Mouse (Mus musculus): ENCODE measurements around the gene Unc93a. TPM values are rescaled to one million over a fixed set of nuclear protein-coding genes. Genes with fewer than 3 reads are reported as not detected.
A peak's percentile ranks its signal among the peaks of the same experiment; 100 is the strongest.
"Not testable (repeated sequence)": the region's sequence is repeated elsewhere in the genome, so short reads cannot be mapped to it uniquely, and the experiment has no call there.

The Unc93a gene
- not detected in 2 replicates for polyA plus RNA-seq (2016; fragmentation: Nextera tagmentation; extraction: Ambion mirVana)

DNA sequence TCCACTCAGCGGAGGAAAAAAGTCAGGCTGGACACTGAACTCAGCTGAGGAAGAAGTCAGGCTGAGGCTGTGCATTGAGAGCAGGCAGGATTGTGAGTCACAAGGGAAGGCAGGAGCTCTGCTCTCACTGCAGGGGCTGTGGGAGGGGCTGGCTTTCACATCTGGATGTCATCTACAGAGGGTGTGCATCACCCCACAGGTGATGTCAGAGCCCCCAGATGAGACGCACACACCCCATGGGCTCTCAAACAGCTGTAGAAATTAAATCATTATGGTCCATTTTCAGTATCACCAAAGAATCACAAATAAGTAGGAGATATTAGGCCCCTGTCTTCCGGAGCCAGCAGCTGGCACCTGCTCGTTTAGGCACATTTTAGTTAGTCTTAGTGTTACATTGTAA is at the start of gene Unc93a:
Unc93a (minus strand) TSS at position 101 of the 400 bp plus-strand sequence.
- H3K4me2 ChIP-seq (replicated peaks); H3K9ac ChIP-seq; H3K4me3 ChIP-seq; H3K9me3 ChIP-seq (replicated peaks); H3K4me1 ChIP-seq; H3K27ac ChIP-seq; ATAC-seq (ENCODE audit: low FRiP score); H3K27me3 ChIP-seq; H3K36me3 ChIP-seq: not testable (repeated sequence)
- 79% methylated on average over 3 of the region's 4 CpGs for WGBS

GRCm38 (mm10) chr17:13180491-13180890 is 48.9 kb upstream of the Unc93a start:
- H3K9me3 ChIP-seq (replicated peaks) = peaks cover 44% of the 10 kb centered on the region
- H3K9ac ChIP-seq; H3K4me1 ChIP-seq; H3K27me3 ChIP-seq; H3K27ac ChIP-seq; ATAC-seq (ENCODE audit: low FRiP score); H3K36me3 ChIP-seq; H3K4me3 ChIP-seq; H3K4me2 ChIP-seq (replicated peaks): not testable (repeated sequence)
- WGBS = 93% methylated on average over 5 of the region's 5 CpGs

DNA sequence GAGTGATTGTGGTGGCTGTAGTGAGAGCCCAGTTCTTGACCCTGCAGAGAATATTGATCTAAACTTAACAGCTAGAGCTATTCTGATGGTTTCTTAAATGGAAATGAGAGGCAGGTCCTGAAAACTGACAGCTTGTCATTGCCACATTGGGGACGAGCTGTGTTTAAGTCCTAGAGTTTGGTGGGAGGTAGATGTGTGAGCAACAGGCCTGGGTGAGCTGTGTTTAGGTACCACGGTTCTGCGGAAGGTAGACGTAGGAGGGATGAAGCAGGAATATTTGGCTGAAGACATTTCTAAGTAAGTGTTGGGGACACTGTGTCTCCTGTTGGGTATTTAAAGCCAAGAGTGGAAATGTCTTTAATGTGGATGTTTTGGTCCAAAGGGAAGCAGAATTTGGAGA is 47.4 kb upstream of the Unc93a start:
- 88% methylated on average over 4 of the region's 4 CpGs for WGBS
- ATAC-seq (ENCODE audit: low FRiP score); H3K4me3 ChIP-seq; H3K27me3 ChIP-seq; H3K4me2 ChIP-seq (replicated peaks); H3K9ac ChIP-seq; H3K4me1 ChIP-seq; H3K36me3 ChIP-seq; H3K27ac ChIP-seq: not testable (repeated sequence)
- peaks cover 37% of the 10 kb centered on the region for H3K9me3 ChIP-seq (replicated peaks)

GRCm38 (mm10) chr17:13177796-13178195 is 46.2 kb upstream of the Unc93a start:
- ATAC-seq (ENCODE audit: low FRiP score) = 0 out of 2 replicates have a peak, but pooled peaks have one; percentile 26
- peaks cover 29% of the 10 kb centered on the region for H3K9me3 ChIP-seq (replicated peaks)
- WGBS = 59% methylated on average over 1 of the region's 1 CpGs

GRCm38 (mm10) chr17:13175609-13176008 is 44.0 kb upstream of the Unc93a start:
- H3K4me2 ChIP-seq (replicated peaks); H3K9me3 ChIP-seq (replicated peaks); H3K36me3 ChIP-seq; H3K27me3 ChIP-seq; H3K4me3 ChIP-seq; H3K9ac ChIP-seq; H3K27ac ChIP-seq; H3K4me1 ChIP-seq: not testable (repeated sequence)
- 56% methylated on average over 1 of the region's 1 CpGs for WGBS
- ATAC-seq (ENCODE audit: low FRiP score) = 0 out of 2 replicates have a peak, but pooled peaks have one; percentile 62

More at GRCm38 (mm10) chr17:13177796-13178195, 46.2 kb upstream of the Unc93a start:
- not testable (repeated sequence) for H3K9ac ChIP-seq; H3K27ac ChIP-seq; H3K4me2 ChIP-seq (replicated peaks); H3K4me1 ChIP-seq; H3K4me3 ChIP-seq; H3K27me3 ChIP-seq; H3K36me3 ChIP-seq

DNA sequence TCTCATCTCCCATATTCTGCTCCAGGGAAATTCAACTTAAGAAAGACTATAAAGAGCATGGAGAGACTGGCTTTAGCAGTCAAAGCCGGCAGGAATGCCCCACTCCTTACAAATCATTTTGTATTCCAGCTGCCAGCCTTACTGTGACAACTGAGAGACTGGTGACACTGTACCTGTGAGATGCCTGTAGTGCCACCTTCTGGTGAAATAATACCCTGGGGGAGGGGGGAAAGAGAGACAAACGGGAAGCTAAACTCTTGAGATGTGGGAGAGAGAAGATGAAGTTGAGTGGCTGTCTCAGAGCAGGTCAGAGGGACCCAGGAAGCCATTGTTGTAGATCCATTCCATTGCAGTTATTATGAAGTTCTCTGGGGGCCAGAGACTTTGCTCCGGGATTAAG is 42.4 kb upstream of the Unc93a start:
- H3K4me3 ChIP-seq; H3K36me3 ChIP-seq; H3K27me3 ChIP-seq; H3K27ac ChIP-seq; H3K9me3 ChIP-seq (replicated peaks); H3K4me1 ChIP-seq; H3K9ac ChIP-seq; H3K4me2 ChIP-seq (replicated peaks); ATAC-seq (ENCODE audit: low FRiP score): not testable (repeated sequence)
- 50% methylated on average over 2 of the region's 3 CpGs for WGBS

DNA sequence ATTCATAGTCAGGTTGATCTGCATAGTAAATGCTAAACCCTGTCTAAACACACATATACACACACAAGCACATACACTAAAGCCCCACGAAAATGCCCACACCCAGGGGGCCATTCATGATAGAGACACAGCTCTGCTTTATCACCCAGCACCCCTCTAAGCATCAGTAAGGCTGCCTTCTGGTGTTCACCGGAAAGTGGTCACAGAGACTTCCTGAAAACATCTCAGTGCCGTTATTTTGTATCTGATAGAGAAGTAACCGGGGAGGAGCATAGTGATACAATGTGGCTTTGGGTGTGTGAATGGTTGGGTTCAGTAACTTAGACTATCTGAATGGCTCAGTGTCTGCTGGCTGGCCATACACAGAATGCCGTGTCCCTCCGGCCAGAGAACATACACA is 42.0 kb upstream of the Unc93a start:
- H3K4me2 ChIP-seq (replicated peaks); H3K9ac ChIP-seq; H3K9me3 ChIP-seq (replicated peaks); H3K27me3 ChIP-seq; ATAC-seq (ENCODE audit: low FRiP score); H3K4me3 ChIP-seq; H3K36me3 ChIP-seq; H3K4me1 ChIP-seq; H3K27ac ChIP-seq: not testable (repeated sequence)
- 87% methylated on average over 6 of the region's 6 CpGs for WGBS

GRCm38 (mm10) chr17:13146128-13146527 is 14.5 kb upstream of the Unc93a start:
- not testable (repeated sequence) for H3K36me3 ChIP-seq; H3K4me2 ChIP-seq (replicated peaks); H3K4me1 ChIP-seq; H3K9me3 ChIP-seq (replicated peaks); H3K27me3 ChIP-seq; H3K9ac ChIP-seq; H3K4me3 ChIP-seq; ATAC-seq (ENCODE audit: low FRiP score); H3K27ac ChIP-seq
- WGBS = 91% methylated on average over 7 of the region's 7 CpGs

DNA sequence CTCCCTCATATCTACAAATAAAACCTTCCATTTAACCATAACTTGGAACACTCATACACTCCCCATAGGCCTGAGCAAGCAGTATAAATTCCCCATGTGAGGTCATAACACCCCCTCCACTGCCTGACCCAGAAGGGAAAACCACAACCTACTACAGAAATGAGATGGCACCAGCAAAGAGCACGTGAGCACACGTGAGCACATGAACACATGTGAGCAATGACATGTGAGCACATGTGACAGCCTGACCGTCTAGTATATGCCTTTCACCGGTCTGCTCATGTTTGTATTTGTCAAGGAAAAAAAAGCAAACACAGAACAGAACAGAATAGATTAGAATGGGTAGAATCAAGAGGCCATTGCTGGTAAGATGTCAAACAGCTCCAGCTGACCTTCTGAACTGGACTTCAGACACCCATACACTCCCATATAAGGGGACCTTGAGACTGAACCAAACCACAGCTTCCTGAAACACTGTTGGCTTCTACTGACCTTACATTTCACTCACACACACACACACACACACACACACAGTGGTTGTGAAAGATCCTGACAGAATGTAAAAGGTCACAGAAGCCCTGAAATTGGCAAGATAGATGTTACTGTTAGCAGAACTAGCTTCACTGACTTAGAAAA is 13.1 kb upstream of the Unc93a start:
- not testable (repeated sequence) for ATAC-seq (ENCODE audit: low FRiP score); H3K27ac ChIP-seq; H3K4me3 ChIP-seq; H3K9me3 ChIP-seq (replicated peaks); H3K36me3 ChIP-seq; H3K4me1 ChIP-seq; H3K27me3 ChIP-seq; H3K4me2 ChIP-seq (replicated peaks); H3K9ac ChIP-seq
- 88% methylated on average over 4 of the region's 4 CpGs for WGBS

GRCm38 (mm10) chr17:13142665-13143064 is 11.1 kb upstream of the Unc93a start:
- not testable (repeated sequence) for ATAC-seq (ENCODE audit: low FRiP score); H3K9me3 ChIP-seq (replicated peaks)
- whole genome bisulfite sequencing = no CpG with 5 or more reads among the region's 2 CpGs

GRCm38 (mm10) chr17:13135356-13135755 is 3.7 kb upstream of the Unc93a start:
- WGBS = 75% methylated on average over 1 of the region's 6 CpGs
- H3K27me3 ChIP-seq; H3K27ac ChIP-seq; H3K4me3 ChIP-seq; H3K36me3 ChIP-seq; ATAC-seq (ENCODE audit: low FRiP score); H3K4me1 ChIP-seq; H3K9ac ChIP-seq; H3K9me3 ChIP-seq (replicated peaks); H3K4me2 ChIP-seq (replicated peaks): not testable (repeated sequence)

More at GRCm38 (mm10) chr17:13142665-13143064, 11.1 kb upstream of the Unc93a start:
- not testable (repeated sequence) for H3K4me1 ChIP-seq; H3K27me3 ChIP-seq; H3K4me2 ChIP-seq (replicated peaks); H3K9ac ChIP-seq; H3K36me3 ChIP-seq; H3K27ac ChIP-seq; H3K4me3 ChIP-seq

DNA sequence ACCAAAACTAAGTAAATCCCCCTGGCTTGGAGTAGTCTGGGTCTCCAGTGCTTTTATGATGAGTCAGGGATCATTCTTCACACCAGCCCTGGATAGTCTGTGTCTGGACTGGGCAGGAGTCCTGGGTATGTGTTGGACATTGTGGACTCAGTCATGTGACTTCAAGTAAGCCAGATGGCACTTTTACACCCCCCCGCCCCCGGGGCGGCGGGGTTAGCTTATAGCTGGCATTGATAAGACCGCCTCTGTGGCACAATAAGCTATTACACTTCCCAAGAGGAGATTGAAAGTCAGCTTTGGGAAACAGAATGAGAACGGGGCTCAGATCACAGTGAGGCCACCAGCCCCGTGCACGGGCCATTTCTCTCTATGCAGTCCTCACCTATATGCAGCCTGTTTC is 742 bp upstream of the Unc93a start:
- not testable (repeated sequence) for H3K9me3 ChIP-seq (replicated peaks); H3K4me1 ChIP-seq; H3K4me2 ChIP-seq (replicated peaks); H3K4me3 ChIP-seq; H3K27ac ChIP-seq; H3K27me3 ChIP-seq; H3K9ac ChIP-seq; H3K36me3 ChIP-seq
- ATAC-seq (ENCODE audit: low FRiP score) = 0 out of 2 replicates have a peak, but pooled peaks have one; percentile 33
- WGBS = 85% methylated on average over 8 of the region's 8 CpGs

GRCm38 (mm10) chr17:13129737-13130465 is 1.7 kb downstream of the Unc93a start:
- not testable (repeated sequence) for H3K9ac ChIP-seq; H3K9me3 ChIP-seq (replicated peaks); H3K36me3 ChIP-seq; H3K4me3 ChIP-seq; H3K27ac ChIP-seq; ATAC-seq (ENCODE audit: low FRiP score); H3K27me3 ChIP-seq; H3K4me1 ChIP-seq; H3K4me2 ChIP-seq (replicated peaks)
- 77% methylated on average over 9 of the region's 11 CpGs for WGBS
